Mouse (Mus musculus) frontal cortex, adult 2 months (tissue): ENCODE results near the gene Dact2. TPM values are rescaled to one million over a fixed set of nuclear protein-coding genes. Genes with fewer than 3 reads are reported as not detected.

Experiments used
- DNase-seq, 2 experiments: peaks; one replicate each; pipeline ENCODE4 v3.0.0; 2022; ENCODE audit warnings: low spot score in 1 of 2; ENCODE audit errors: extremely low spot score in 1 of 2
- polyA plus RNA-seq: library from polyadenylated mRNA; depleted of rRNA; stranded (reverse); fragments of >200 nt; gene quantifications from 2 replicates; pipeline ENCODE4 v1.2.3, GENCODE M21; 2012; rRNA removed

Dact2 gene
- polyA plus RNA-seq, 1 experiment: 45.3 TPM

DNA sequence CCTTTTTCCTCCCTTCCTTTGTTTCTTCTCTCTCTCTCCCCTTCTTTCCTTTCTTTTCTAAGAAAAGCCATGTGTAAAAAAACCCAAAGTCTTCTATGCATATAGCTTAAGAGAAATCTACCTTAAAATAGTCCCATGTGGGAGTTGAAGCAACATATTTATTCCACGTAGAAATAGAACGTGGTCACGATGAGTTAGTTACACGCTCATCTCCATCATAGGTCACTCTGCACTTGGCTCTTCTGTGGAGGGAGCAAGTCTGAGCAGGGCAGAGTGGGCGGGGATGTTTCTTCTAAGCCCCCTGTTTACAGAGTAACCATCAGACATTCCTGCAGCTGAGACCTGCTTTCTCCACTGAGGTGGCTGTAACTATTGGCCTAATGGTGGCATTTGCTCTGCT lies 27.1 kb downstream of the Dact2 start:
- no peak for DNase-seq

DNA sequence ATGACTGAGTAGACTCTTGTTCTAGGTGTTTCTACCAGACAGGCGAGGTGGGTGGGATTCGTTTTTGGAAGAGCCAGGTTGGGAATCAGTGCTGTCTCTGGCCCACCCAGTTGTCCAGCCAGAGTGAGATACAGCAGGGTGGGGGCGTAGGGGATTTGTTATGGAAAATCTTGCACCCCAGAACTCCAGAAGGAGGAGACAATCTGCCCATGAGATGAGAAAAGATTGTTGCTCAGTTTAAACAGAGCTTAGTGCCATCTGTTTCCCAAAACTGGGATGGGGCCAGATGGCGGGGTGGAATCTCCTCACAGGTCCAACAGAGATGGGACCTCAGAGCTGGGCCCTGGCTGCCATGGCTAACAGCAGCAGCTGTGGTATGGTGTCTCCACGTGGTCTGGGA lies 28.4 kb downstream of the Dact2 start:
- DNase-seq: peak; percentile 87 to 88

DNA sequence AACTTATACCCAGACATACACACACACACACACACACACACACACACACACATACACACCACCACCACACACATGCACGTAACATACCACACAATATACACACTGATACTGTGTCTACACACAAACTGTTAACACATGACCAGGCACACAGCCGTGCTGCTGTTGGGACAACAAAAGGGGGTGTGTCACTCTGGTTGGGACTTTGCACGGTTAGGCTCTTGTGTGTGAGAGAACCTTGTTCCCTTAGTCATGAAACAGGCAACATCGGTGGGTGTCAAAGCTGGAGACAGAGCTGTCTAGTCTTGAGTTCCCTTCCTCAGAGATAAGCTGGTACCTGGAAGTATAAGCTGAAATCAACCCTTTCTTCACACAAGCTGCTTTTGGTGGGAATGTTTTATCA lies 29.1 kb downstream of the Dact2 start:
- DNase-seq: no peak

DNA sequence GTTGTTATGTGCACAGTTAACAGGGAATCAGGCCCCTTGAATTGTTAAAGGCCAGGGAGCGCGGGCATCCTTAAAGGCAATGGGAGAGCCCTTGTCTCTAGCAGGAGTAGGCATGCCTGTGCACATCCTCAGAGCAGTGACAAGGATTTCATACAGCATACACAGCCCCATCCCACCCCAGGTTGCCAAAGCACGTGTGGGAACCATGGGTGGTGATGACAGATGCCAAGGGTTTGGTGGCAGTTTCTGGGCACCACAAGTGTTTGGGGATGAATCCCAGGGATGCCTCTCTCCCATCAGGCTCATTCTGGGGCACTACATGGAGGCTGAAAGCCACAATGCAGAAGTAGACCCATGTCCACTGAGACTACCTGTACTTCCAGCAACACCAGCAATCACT lies 29.7 kb downstream of the Dact2 start:
- DNase-seq: no peak

DNA sequence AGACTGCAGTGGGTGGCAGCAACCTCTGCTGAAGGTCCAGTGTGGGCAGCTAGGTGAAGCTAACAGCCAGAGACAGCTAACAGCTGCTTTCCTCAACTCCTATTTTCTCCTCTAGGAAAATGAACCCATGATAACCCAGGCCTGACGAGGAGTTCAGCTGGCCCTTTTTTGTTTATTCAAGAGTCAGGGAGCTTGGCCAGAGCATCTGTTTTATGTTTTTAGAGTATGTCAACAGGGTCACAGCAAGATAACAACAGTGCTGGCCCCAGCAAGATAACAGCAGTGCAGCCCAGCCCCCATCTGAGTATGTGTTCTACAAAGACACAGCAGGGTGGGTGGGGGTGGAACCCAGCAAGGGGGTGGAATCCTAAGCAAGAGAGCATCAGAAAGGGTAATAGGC lies 30.6 kb downstream of the Dact2 start:
- no peak for DNase-seq

DNA sequence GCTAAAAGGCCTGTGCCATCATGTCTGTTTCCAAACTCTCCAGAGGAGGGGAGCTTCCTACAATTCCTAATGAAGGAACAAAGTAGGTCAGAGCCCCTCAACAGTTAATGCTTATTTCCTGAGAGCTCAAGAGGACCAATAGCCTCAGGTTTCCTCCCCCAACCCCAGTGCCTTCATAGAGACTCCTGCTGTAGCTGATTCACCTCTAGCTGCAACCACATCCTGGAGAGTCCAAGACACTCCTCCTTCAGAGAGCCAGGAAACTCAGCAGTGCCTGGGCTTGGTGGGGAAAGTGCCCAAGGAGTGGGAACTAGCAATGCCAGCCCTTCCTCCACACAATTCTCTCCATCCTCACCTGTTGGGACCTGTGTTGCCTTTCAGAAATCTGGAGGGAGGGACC lies 31.4 kb downstream of the Dact2 start:
- no peak for DNase-seq

DNA sequence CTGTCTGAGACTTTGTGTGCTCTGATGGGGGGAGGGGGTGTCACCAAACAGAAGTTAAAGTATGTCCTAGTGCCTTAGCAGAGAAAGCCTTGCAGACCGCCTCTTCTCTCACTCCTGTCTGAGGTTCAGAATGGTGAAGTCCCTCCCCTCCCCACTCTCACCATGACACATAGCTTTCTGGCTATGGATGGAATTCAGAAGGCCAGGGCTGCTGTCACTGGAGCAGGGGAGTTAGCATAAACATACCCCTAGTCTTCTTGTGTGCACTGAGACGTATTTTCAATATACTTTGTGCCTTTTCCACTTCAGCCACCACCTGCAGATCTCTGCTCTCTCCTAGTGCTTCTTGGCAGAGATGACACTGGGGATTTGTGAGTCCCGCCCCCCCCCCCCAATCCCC lies 31.9 kb downstream of the Dact2 start:
- no peak for DNase-seq

DNA sequence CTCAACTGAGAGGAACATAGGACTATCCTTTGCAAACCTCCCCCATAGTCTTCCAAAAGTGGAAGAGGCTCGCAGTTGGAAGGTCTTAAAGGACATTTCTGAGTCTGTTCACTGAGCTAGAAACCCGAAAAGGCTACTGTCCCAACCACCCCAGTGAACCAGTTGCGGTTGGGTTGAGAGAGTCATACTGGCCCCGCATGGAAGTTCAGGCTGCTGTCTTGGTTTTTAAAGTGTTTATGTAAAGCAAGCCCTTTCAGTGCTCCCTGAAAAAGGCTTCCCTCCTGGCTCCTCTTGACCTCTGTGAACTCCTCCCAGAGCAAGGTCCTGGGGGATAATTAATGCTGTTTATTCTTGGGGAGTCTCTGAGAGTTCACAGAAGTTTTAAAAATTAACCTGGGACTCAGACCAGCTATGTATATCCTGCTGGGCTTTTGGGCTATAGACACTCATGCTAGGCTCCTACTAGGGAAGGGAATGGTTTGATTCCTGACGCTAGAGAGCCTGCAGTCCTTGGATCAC lies 33.1 kb downstream of the Dact2 start:
- DNase-seq: no peak

DNA sequence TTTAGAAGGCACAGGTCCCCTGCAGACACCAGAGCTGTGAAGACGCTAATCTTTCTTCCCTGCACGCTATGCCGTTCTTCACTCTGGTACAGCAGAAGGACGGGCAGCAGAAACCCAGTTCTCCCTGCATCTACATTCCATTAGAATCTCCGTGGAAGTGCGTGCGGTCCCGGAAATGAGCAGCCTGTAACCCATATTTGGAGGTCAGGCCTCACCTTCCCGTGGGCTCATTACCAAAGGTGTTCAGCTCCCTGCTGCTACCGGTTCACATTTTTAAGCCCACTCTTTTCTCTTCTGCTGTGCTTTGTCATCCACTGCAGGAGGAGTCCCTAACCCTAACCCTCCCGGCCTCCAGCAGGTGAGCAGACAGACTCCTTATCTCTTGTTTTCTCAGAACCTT lies 34.7 kb downstream of the Dact2 start:
- no peak for DNase-seq

DNA sequence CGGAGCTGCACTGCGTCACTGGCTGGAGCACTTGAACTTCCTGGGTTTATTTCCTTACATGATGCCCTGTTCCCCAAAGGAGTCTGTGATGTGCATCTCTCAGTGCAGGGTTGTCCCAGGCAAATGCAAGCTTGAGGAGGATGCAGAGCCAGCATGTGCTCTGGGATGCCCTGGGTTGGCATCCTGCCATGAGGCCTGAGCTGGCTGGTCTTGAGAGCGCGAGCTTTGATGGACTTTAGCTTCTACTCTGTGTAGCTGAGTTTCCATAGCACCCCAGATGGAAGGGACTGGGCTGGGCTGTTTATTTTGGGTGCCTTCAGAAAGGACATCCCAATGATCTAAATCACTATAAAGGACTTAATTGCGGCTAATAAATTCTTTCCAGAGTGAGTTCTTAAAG lies 36.5 kb downstream of the Dact2 start:
- no peak for DNase-seq

DNA sequence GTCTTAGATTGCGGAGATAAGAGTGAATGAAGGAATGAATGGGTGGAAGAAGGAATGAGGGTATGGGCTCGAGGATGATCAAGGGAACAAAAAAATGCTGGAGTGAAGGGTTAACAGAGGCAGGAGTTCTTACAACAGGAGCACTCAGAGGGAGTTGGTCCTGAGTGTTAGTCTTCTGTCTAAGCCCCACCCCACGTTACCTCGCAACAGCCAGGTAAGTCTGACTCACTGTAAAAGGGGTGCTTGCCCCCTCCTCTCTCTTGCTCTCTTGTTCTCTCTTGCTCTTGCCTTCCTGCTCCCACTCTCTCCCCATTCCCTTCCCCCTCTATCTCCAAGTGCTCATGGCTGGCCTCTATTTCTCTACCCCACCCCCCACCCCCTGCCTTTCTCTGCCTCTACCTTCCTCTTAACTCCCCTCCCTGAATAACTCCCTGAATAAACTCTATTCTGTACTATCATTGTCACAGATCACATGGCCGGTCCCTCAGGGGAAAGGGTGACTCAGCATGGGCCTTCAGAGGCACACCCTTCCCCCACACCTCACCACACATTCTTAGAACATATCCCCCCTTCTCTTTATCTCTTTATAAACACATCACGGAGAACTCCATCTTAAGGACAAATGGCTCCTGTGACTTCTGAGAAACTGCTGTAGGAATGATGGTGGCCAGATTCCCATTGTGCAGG lies 37.2 kb downstream of the Dact2 start:
- DNase-seq: no peak

DNA sequence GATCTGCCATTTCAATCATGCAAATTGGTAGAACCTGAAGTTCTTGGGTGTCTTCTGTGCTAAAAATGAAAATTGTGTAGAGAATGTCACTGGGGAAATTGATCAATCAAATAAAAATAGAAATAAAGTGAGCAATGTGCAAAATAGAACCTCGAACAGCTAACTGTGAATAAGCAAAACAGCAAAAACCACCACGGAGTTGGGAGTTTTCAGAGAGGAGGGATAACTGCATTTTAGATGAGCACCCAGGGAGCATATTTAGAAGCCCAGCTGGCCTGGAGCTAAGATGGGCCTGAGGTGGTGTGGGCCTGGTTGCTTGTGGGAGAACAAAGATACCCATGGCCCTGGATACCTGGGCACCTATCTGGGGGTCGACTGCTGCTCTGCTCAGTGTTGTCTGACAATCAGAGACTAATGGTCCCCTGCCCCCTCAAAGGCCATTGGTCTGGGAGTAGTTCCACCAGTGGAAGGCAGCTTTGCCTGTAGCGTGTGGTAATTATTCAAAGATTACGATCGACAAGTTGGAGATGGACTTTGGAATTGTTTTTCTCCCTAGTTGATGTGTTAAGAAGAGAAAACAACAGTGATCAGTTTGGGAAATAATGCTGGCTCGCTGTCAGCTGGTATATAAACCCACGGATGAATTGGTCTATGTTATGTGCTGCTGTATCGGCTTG lies 38.0 kb downstream of the Dact2 start:
- peak in 1 of 2 experiments; percentile 57 for DNase-seq

DNA sequence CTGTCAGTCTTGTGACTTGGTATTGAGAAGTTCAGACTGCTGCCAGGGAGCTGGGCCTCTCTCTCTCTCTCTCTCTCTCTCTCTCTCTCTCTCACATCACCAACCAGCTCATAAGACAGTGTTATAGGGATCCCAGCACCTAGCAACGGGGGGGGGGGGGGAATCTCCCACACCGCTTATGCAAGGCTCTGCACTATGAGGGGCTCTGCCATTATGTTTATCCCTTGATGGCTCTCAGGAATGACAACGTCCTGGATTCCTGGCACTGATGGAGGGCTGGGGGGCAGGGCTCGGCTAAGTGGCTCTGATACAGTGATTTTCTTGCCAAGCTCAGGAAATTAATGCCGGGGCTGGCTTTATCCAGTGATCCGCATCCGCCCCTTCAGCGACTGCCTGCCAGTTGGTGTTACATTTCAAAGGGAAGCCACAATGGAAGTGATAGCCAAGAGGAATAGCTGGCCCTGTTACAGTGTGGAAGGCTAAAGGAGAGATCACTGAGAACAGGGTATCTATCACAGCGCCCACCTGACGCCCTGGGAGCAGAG lies 38.7 kb downstream of the Dact2 start:
- peak; percentile 65 to 75 for DNase-seq

DNA sequence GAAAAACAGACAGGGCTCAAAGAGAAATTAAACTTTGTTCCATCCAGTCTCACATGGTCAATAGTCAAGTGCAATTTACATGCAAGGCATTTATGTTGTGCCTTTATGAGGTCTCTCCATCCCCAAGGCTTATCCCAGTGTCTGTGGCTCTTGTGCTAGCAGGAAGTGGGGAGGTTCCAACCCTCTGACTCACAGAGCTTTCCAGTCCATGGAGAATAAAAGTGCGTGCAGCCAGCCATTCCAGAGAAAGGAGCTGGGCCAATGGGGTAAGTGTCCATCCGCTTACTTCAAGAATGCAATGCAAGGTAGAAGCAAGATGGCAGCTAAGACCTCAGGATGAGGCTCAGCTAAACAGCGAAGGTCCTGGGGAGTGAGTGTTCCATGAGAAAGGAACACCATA lies 43.3 kb downstream of the Dact2 start:
- no peak for DNase-seq

DNA sequence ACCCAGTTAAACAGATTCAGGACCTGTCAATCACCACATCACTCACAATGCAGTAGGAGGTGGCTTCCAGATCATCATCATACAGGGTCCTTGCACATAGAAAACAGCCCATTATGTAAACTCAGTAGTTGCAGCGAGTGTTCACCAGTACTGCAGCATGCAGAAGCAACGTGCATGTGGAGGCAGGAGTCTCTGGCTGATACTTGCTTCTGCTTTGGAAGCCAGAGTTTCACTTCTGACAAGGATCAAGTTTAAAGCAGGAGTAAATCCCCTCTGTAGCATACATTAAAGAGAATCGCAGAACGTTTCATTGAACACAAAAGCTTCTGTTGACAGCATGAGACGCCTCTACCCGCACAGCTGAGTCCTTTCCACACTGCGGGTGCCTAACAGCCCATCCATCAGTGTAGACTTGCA lies 46.3 kb downstream of the Dact2 start:
- no peak for DNase-seq

Other genes with a start within 250 kb of the Dact2 start
- not detected in 2 replicates for gene Gm7356, start 200.6 kb downstream of the Dact2 start, polyA plus RNA-seq
- not detected in 2 replicates for gene Gm7358, start 144.8 kb downstream of the Dact2 start, polyA plus RNA-seq
- gene Smoc2, start 75.2 kb upstream of the Dact2 start, polyA plus RNA-seq: 14.2 and 18.9 TPM in 2 replicates